Mouse (Mus musculus) neural tube, embryonic 13.5 days (tissue): Measurements from ENCODE around the gene Det1. TPM values are rescaled to one million over a fixed set of nuclear protein-coding genes. Genes with fewer than 3 reads are reported as not detected.

Experiments
- ATAC-seq: fragments of 200-750 bp; cut with Nextera tagmentation; 2 replicates; pipeline ENCODE4 v1.8.0; 2017; ENCODE audit warnings: low read depth, mild to moderate bottlenecking, moderate TSS enrichment, moderate library complexity
- H3K27ac ChIP-seq: fragments of 300-500 bp; sonication (generic); replicated peaks from 2 replicates; pipeline ENCODE4 v1.5.1; 2015; ENCODE audit warnings: moderate library complexity, mild to moderate bottlenecking, inconsistent platforms
- H3K27me3 ChIP-seq: fragments of 300-500 bp; sonication (generic); 2 replicates; pipeline ENCODE4 v1.6.1; 2015; ENCODE audit warnings: mild to moderate bottlenecking, inconsistent platforms
- H3K36me3 ChIP-seq: fragments of 300-500 bp; sonication (generic); 2 replicates; pipeline ENCODE4 v1.6.1; 2015; ENCODE audit warnings: mild to moderate bottlenecking, inconsistent platforms
- H3K4me1 ChIP-seq: fragments of 300-500 bp; sonication (generic); replicated peaks from 2 replicates; pipeline ENCODE4 v1.6.1; 2015; ENCODE audit warnings: inconsistent platforms
- H3K4me2 ChIP-seq: fragments of 300-500 bp; sonication (generic); 2 replicates; pipeline ENCODE4 v1.6.1; 2015; ENCODE audit warnings: inconsistent platforms, mild to moderate bottlenecking, moderate library complexity
- H3K4me3 ChIP-seq: fragments of 300-500 bp; sonication (generic); 2 replicates; pipeline ENCODE4 v1.5.1; 2015; ENCODE audit warnings: mild to moderate bottlenecking, inconsistent platforms
- H3K9ac ChIP-seq: fragments of 300-500 bp; sonication (generic); 2 replicates; pipeline ENCODE4 v1.6.1; 2015; ENCODE audit warnings: moderate library complexity, mild to moderate bottlenecking, inconsistent platforms
- H3K9me3 ChIP-seq: fragments of 300-500 bp; sonication (generic); 2 replicates; pipeline ENCODE4 v1.6.1; 2016; ENCODE audit warnings: inconsistent platforms
- WGBS: fragments of 180-500 bp; shearing (Covaris S2); methylation state at CpG from one replicate; pipeline ENCODE4 v1.1.7; 2015; 5-methylcytosine and 5-hydroxymethylcytosine counted together
- polyA plus RNA-seq: library from polyadenylated mRNA; unstranded; fragments of >200 nt; fragmentation: Nextera tagmentation; extraction: Ambion mirVana; gene quantifications from 2 replicates; pipeline ENCODE4 v1.2.1, GENCODE M21; 2015

Det1 gene
- polyA plus RNA-seq = 17.1 and 17.2 TPM in 2 replicates

DNA sequence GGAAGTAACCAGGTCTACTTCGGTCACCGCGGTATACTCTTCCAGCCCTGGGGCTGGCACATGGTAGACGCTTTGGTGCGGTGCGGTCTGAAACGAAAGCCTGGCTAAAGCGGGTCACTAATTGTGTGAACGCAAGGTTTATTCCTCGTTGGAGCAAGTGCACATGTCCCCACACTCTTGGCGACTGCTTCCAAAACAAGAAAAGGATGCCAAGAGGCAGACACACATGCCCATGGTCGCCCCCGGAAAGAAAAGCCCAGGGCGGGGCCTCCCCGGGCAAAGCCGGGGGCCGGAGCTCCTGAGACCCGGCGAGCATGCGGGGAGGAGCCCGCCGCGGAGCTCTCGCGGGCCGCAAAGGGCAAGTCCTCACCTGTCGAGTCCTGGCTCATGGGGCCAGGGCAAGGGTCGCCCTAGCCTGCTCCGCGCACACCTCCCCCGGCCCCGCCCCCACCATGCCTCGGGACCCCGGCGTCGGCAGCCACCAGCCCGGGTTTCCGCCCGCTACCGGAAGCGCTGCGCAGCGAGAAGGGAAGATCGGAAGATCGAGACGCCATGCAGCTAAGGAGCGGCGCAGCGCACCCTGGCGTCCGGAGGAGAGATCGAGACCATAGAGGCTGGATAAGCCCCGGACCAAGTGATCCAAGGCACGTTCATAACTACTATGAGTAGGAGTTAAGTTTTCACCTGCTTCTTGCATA lies at the start of gene Det1:
Gene Det1, minus strand, starts transcription at position 527 of the 698 bp plus-strand sequence.
- peak; percentile 95 for ATAC-seq
- Histone ChIP-seq H3K4me3 (peak within 1 kb of the TSS; percentile 65), H3K9me3 (no peaks in the 10 kb centered on the region), H3K36me3 (peaks cover 21% of the 10 kb centered on the region), H3K4me1 (peaks cover 15% of the 10 kb centered on the region), H3K4me2 (peak within 1 kb of the TSS; percentile 73), H3K9ac (peak within 1 kb of the TSS; percentile 89), H3K27ac (peak within 1 kb of the TSS; percentile 85), H3K27me3 (no peaks in the 10 kb centered on the region)
- WGBS = under 1% methylated on average over 54 of the region's 54 CpGs

GRCm38 (mm10) chr7:78895653-78896333 lies 48.7 kb upstream of the Det1 start, which contains the start of gene Aen:
Gene Aen, plus strand, starts transcription at chr7:78895854.
- H3K4me3 ChIP-seq = peak within 1 kb of the TSS; percentile 92
- peak within 1 kb of the TSS; percentile 81 for H3K9ac ChIP-seq
- no peaks in the 10 kb centered on the region for H3K9me3 ChIP-seq
- 2% methylated on average over 53 of the region's 53 CpGs for WGBS
- no peak within 1 kb of the TSS for H3K27ac ChIP-seq
- no peaks in the 10 kb centered on the region for H3K36me3 ChIP-seq
- peak within 1 kb of the TSS; percentile 93 for H3K4me2 ChIP-seq
- H3K4me1 ChIP-seq = peaks cover 19% of the 10 kb centered on the region
- H3K27me3 ChIP-seq = no peaks in the 10 kb centered on the region
- peak; percentile 97 for ATAC-seq

GRCm38 (mm10) chr7:78895021-78895652 lies 48.1 kb upstream of the Det1 start:
- Histone ChIP-seq H3K9me3 (no peaks in the 10 kb centered on the region), H3K27me3 (0 out of 2 replicates have a peak, but pooled peaks cover under 1% of the 10 kb centered on the region), H3K9ac (peak overlapping the region; percentile 63), H3K4me2 (peak overlapping the region; percentile 93), H3K27ac (no peak overlapping the region), H3K4me1 (peaks cover 19% of the 10 kb centered on the region), H3K4me3 (peak overlapping the region; percentile 92), H3K36me3 (no peaks in the 10 kb centered on the region)
- no peak for ATAC-seq
- WGBS = 55% methylated on average over 13 of the region's 13 CpGs

GRCm38 (mm10) chr7:78893917-78894316 lies 46.9 kb upstream of the Det1 start:
- H3K27ac ChIP-seq = no peak overlapping the region
- ATAC-seq = no peak
- no peak overlapping the region for H3K4me2 ChIP-seq
- peaks cover 29% of the 10 kb centered on the region for H3K4me1 ChIP-seq
- H3K9me3 ChIP-seq = no peaks in the 10 kb centered on the region
- no peaks in the 10 kb centered on the region for H3K36me3 ChIP-seq
- H3K4me3 ChIP-seq = no peak overlapping the region
- H3K27me3 ChIP-seq = peaks cover 3% of the 10 kb centered on the region; the same call in 1 of the 2 replicates
- H3K9ac ChIP-seq = no peak overlapping the region
- 92% methylated on average over 10 of the region's 10 CpGs for WGBS

DNA sequence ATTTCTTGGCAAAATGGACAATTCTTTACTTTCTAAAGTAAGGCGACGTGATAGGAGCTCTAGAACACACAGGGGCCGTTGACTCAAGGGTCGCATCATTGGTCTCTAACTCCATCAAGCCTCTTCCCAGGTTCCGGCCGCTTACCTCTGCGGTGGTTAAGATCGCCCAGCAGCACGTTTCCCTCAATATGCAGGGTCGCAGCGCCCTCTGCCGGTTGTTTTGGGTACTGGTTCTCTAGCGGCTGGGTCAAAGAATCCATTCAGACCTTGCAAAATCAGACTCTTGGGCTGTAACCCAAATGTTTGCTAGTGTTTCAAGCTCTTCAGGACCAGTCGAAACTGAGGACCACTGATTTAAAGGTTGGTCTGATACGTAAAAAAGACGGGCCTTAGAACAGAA lies 43.6 kb upstream of the Det1 start:
- H3K9ac ChIP-seq = no peak overlapping the region
- no peaks in the 10 kb centered on the region for H3K36me3 ChIP-seq
- no peak overlapping the region for H3K27ac ChIP-seq
- no peak overlapping the region for H3K4me3 ChIP-seq
- ATAC-seq = no peak
- peaks cover 49% of the 10 kb centered on the region for H3K4me1 ChIP-seq
- H3K4me2 ChIP-seq = no peak overlapping the region
- peaks cover 3% of the 10 kb centered on the region; the same call in 1 of the 2 replicates for H3K27me3 ChIP-seq
- no peaks in the 10 kb centered on the region for H3K9me3 ChIP-seq
- 2% methylated on average over 16 of the region's 16 CpGs for WGBS

DNA sequence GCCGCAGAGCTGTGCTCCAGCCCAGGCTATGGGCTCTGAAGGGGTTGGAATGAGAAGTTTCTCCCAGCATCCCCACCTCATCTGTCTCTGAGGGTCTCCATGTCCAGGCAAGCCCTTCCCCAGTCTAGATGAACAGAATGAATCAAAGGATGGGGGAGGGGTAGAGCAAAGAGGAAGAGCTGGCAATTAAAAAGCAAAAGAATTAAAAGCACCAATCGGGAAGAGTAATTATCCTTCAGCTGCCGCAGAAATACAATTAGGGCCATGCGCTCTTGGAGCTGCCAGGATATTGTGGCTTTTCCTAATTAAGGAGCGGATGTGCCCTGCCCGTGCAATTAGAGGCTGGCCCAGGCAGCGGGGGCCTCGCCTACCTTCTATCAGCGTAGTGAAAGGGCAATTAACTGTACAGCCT lies 40.4 kb upstream of the Det1 start:
- Histone ChIP-seq H3K4me1 (peaks cover 64% of the 10 kb centered on the region), H3K4me3 (peak overlapping the region; percentile 29), H3K4me2 (peak overlapping the region; percentile 61), H3K27me3 (peaks cover 3% of the 10 kb centered on the region; the same call in 1 of the 2 replicates), H3K36me3 (no peaks in the 10 kb centered on the region), H3K9me3 (no peaks in the 10 kb centered on the region), H3K9ac (peak overlapping the region; percentile 56), H3K27ac (peak overlapping the region; percentile 92)
- peak; percentile 28; the same call in 1 of the 2 replicates for ATAC-seq
- WGBS = 11% methylated on average over 9 of the region's 9 CpGs

DNA sequence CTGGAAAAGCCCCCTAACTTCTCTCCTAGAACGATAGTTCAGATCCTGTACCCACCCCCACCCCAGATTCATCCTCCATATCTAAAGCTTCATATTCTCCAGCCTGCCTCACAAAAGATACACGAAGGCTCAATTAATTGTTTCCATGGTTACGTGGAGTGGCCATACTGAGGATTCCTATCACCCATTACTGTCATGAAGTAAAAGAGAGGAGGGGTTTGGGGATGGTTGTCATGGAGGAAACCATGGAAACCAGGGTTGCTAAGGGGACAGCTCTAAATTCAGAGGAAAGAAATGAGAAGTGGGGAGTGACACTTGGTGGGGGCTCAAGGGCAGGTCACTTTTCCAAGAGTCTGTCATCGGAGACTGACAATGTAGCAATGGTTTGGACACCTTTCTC lies 39.4 kb upstream of the Det1 start:
- no peaks in the 10 kb centered on the region for H3K36me3 ChIP-seq
- WGBS = 23% methylated on average over 4 of the region's 4 CpGs
- peak; percentile 7; the same call in 1 of the 2 replicates for ATAC-seq
- H3K4me3 ChIP-seq = peak overlapping the region; percentile 29
- H3K27ac ChIP-seq = peak overlapping the region; percentile 92
- peaks cover 3% of the 10 kb centered on the region; the same call in 1 of the 2 replicates for H3K27me3 ChIP-seq
- H3K9me3 ChIP-seq = no peaks in the 10 kb centered on the region
- H3K4me1 ChIP-seq = peaks cover 69% of the 10 kb centered on the region
- peak overlapping the region; percentile 56 for H3K9ac ChIP-seq
- H3K4me2 ChIP-seq = peak overlapping the region; percentile 61

DNA sequence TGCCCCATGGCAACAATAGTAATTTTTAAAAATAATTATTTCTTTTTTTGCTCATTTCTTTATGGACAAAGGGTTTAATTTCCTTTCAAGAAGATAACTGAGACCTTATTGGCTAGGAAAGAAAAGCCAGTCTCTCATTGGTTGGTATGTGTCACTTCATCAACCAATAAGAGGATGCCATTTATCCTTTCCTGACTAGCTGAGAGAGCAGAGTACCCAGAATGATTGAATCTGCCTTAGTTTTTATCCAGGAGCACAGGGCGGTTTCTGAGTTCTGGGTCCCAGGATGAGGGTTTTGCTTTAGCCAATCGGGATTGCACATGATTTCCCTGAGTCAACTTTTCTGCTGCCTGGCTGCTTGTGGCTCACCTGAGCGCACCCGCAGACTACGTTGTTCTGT lies 38.3 kb upstream of the Det1 start:
- Histone ChIP-seq H3K9me3 (no peaks in the 10 kb centered on the region), H3K9ac (peak overlapping the region; percentile 56)
- WGBS = 56% methylated on average over 5 of the region's 5 CpGs

DNA sequence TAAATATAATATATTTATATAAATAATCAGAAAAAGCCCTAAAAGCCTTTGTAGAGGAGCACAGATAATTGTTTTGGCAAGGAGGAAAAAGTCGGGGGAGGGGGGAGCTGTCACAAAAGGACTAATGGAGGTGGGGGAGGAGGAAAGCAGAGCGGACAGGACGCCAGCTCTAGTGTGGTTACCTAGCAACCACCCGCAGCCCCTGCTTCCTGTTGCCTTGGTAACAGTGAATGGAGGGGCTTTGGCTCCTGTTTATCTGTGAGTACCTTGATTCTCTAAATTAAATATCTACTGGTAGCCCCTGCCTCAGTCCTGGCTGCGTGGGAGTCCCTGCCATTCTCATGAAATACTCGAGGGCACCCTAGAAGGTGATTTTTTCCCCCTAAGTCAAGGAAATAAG lies 37.1 kb upstream of the Det1 start:
- ATAC-seq = peak; percentile 33
- peaks cover 4% of the 10 kb centered on the region; the same call in 1 of the 2 replicates for H3K27me3 ChIP-seq
- peak overlapping the region; percentile 61 for H3K4me2 ChIP-seq
- H3K36me3 ChIP-seq = no peaks in the 10 kb centered on the region
- 8% methylated on average over 6 of the region's 6 CpGs for WGBS
- no peaks in the 10 kb centered on the region for H3K9me3 ChIP-seq
- peak overlapping the region; percentile 88 for H3K27ac ChIP-seq
- H3K9ac ChIP-seq = peak overlapping the region; percentile 70
- peaks cover 66% of the 10 kb centered on the region for H3K4me1 ChIP-seq
- H3K4me3 ChIP-seq = peak overlapping the region; percentile 56

More for the DNA sequence above, 38.3 kb upstream of the Det1 start:
- Histone ChIP-seq H3K27ac (peak overlapping the region; percentile 92), H3K36me3 (no peaks in the 10 kb centered on the region), H3K4me1 (peaks cover 75% of the 10 kb centered on the region), H3K4me3 (peak overlapping the region; percentile 29), H3K4me2 (peak overlapping the region; percentile 61), H3K27me3 (peaks cover 7% of the 10 kb centered on the region; the same call in 1 of the 2 replicates)
- no peak for ATAC-seq

- H3K27ac ChIP-seq = peak overlapping the region; percentile 89
- peak overlapping the region; percentile 56 for H3K4me3 ChIP-seq
- H3K27me3 ChIP-seq = peaks cover 4% of the 10 kb centered on the region; the same call in 1 of the 2 replicates
- ATAC-seq = no peak
- peak overlapping the region; percentile 86 for H3K9ac ChIP-seq
- no peaks in the 10 kb centered on the region for H3K9me3 ChIP-seq
- no peaks in the 10 kb centered on the region for H3K36me3 ChIP-seq
- H3K4me1 ChIP-seq = peaks cover 63% of the 10 kb centered on the region
- peak overlapping the region; percentile 61 for H3K4me2 ChIP-seq
- 4% methylated on average over 8 of the region's 8 CpGs for WGBS
These were observed 36.6 kb upstream of the Det1 start for GRCm38 (mm10) chr7:78883726-78884060.

DNA sequence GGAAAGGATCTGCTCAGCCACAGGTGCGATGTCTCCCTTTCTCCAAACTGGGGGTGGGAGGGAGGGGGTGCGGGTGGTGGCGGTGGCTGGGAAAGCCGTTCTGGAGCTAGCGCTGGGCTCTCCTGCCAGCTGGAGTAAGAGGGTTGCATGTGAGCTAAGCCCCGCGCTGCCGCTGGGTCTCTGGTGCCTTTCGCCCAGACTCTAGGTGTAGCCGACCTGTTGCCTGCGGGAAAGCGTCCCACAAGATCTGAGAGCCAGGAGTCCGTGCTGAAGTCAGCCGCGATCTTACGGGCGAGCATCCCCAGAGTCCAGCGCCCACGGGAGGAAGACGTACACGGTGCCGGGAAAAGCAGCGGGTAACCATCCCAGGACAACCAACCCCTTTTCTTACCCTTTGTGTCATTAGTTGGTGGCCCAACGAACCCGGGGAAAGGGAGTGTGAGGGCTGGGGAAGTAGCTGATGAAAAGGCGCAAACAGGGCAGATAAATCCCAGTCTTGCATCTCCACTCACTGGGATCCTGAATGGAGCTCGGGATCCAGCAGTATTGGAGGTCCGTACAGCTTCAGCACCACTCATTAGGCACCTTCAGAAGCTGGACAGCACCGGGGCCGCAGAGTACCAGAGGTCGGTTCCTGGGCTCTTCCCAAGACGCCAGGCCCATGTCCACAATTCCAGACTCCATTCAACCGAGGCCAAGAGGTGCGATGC lies 36.1 kb upstream of the Det1 start:
- H3K4me2 ChIP-seq = peak overlapping the region; percentile 61
- H3K9ac ChIP-seq = peak overlapping the region; percentile 86
- no peaks in the 10 kb centered on the region for H3K9me3 ChIP-seq
- H3K4me1 ChIP-seq = peaks cover 58% of the 10 kb centered on the region
- under 1% methylated on average over 34 of the region's 34 CpGs for WGBS
- no peaks in the 10 kb centered on the region for H3K36me3 ChIP-seq
- H3K4me3 ChIP-seq = peak overlapping the region; percentile 56
- peaks cover 4% of the 10 kb centered on the region; the same call in 1 of the 2 replicates for H3K27me3 ChIP-seq
- 0 out of 2 replicates have a peak, but pooled peaks have one; percentile 9 for ATAC-seq
- H3K27ac ChIP-seq = peak overlapping the region; percentile 89
